Mouse (Mus musculus) hindbrain, embryonic 11.5 days (tissue): Measurements from ENCODE around the gene Ccdc175. TPM values are rescaled to one million over a fixed set of nuclear protein-coding genes. Genes with fewer than 3 reads are reported as not detected.

Source experiments
- ATAC-seq: fragments of 200-750 bp; cut with Nextera tagmentation; 2 replicates; pipeline ENCODE4 v1.8.0; 2017; ENCODE audit warnings: mild to moderate bottlenecking, moderate TSS enrichment, moderate library complexity; ENCODE audit not compliant: low FRiP score
- DNase-seq: peaks from one replicate; pipeline ENCODE4 v3.0.0-alpha.2; 2015; ENCODE audit warnings: low spot score
- H3K27ac ChIP-seq: fragments of 300-500 bp; sonication (generic); 2 replicates; pipeline ENCODE4 v1.5.1; 2014; ENCODE audit warnings: mild to moderate bottlenecking, low read depth, low read length
- H3K27me3 ChIP-seq: fragments of 300-500 bp; sonication (generic); 2 replicates; pipeline ENCODE4 v1.6.1; 2014; ENCODE audit warnings: mild to moderate bottlenecking, low read length, moderate library complexity, mixed read lengths; ENCODE audit not compliant: control insufficient read depth, insufficient read depth
- H3K36me3 ChIP-seq: fragments of 300-500 bp; sonication (generic); 2 replicates; pipeline ENCODE4 v1.6.1; 2014; ENCODE audit warnings: mild to moderate bottlenecking, low read length, moderate library complexity, mixed read lengths; ENCODE audit not compliant: control insufficient read depth, insufficient read depth
- H3K4me1 ChIP-seq: fragments of 300-500 bp; sonication (generic); replicated peaks from 2 replicates; pipeline ENCODE4 v1.6.1; 2014; ENCODE audit warnings: low read length, mixed read lengths; ENCODE audit not compliant: control insufficient read depth, insufficient read depth
- H3K4me2 ChIP-seq: fragments of 300-500 bp; sonication (generic); replicated peaks from 2 replicates; pipeline ENCODE4 v1.6.1; 2014; ENCODE audit warnings: mild to moderate bottlenecking, low read depth, low read length
- H3K4me3 ChIP-seq: fragments of 300-500 bp; sonication (generic); 2 replicates; pipeline ENCODE4 v1.5.1; 2014; ENCODE audit warnings: low read depth, low read length
- H3K9ac ChIP-seq: fragments of 300-500 bp; sonication (generic); 2 replicates; pipeline ENCODE4 v1.6.1; 2014; ENCODE audit warnings: low read depth, low read length
- H3K9me3 ChIP-seq: fragments of 300-500 bp; sonication (generic); 2 replicates; pipeline ENCODE4 v1.6.1; 2016; ENCODE audit warnings: low read length; ENCODE audit not compliant: control insufficient read depth
- WGBS: fragments of 180-500 bp; shearing (Covaris S2); extraction: QIAGEN DNeasy Blood & Tissue Kit; methylation state at CpG from one replicate; pipeline ENCODE4 v1.1.7; 2014; 5-methylcytosine and 5-hydroxymethylcytosine counted together
- polyA plus RNA-seq: library from polyadenylated mRNA; unstranded; fragments of >200 nt; fragmentation: Nextera tagmentation; extraction: Ambion mirVana; gene quantifications from 2 replicates; pipeline ENCODE4 v1.2.1, GENCODE M21; 2014

Gene Ccdc175
- polyA plus RNA-seq, 1 experiment from 2014 or later: not detected

- Histone ChIP-seq H3K27me3 (no peaks in the 10 kb centered on the region), H3K36me3 (peaks cover 3% of the 10 kb centered on the region), H3K4me3 (no peak overlapping the region), H3K4me2 (no peak overlapping the region), H3K9ac (no peak overlapping the region), H3K9me3 (no peaks in the 10 kb centered on the region), H3K4me1 (no peaks in the 10 kb centered on the region), H3K27ac (no peak overlapping the region)
- DNase-seq: no peak
- 66% methylated on average over 5 of the region's 5 CpGs for WGBS
- ATAC-seq: no peak
Measured at GRCm38 (mm10) chr12:72213554-72213953, 28.7 kb upstream of the Ccdc175 start.

- H3K9me3 ChIP-seq: no peaks in the 10 kb centered on the region
- WGBS: 89% methylated on average over 3 of the region's 3 CpGs
- no peak for ATAC-seq
Measured at GRCm38 (mm10) chr12:72200828-72201227, 16.0 kb upstream of the Ccdc175 start.

GRCm38 (mm10) chr12:72197925-72198486, 13.2 kb upstream of the Ccdc175 start:
- Histone ChIP-seq H3K9me3 (no peaks in the 10 kb centered on the region), H3K9ac (no peak overlapping the region), H3K4me2 (peak overlapping the region; percentile 19; the same call in 1 of the 2 replicates), H3K4me1 (no peaks in the 10 kb centered on the region; the same call in none of the 2 replicates), H3K36me3 (no peaks in the 10 kb centered on the region), H3K27me3 (no peaks in the 10 kb centered on the region), H3K27ac (no peak overlapping the region), H3K4me3 (no peak overlapping the region)
- DNase-seq (peak; percentile 67), ATAC-seq (peak; percentile 68; the same call in 1 of the 2 replicates)
- 50% methylated on average over 18 of the region's 18 CpGs for WGBS

More at GRCm38 (mm10) chr12:72200828-72201227, 16.0 kb upstream of the Ccdc175 start:
- no peaks in the 10 kb centered on the region for H3K36me3 ChIP-seq
- DNase-seq: no peak
- no peak overlapping the region for H3K4me3 ChIP-seq
- no peak overlapping the region for H3K27ac ChIP-seq
- no peaks in the 10 kb centered on the region for H3K27me3 ChIP-seq
- no peak overlapping the region for H3K4me2 ChIP-seq
- H3K9ac ChIP-seq: no peak overlapping the region
- H3K4me1 ChIP-seq: no peaks in the 10 kb centered on the region; the same call in none of the 2 replicates

GRCm38 (mm10) chr12:72197434-72197833, 12.6 kb upstream of the Ccdc175 start:
- H3K27me3 ChIP-seq: no peaks in the 10 kb centered on the region
- H3K4me2 ChIP-seq: no peak overlapping the region
- H3K9me3 ChIP-seq: no peaks in the 10 kb centered on the region
- no peak overlapping the region for H3K4me3 ChIP-seq
- no peaks in the 10 kb centered on the region for H3K36me3 ChIP-seq
- no peaks in the 10 kb centered on the region; the same call in none of the 2 replicates for H3K4me1 ChIP-seq
- no peak overlapping the region for H3K27ac ChIP-seq
- DNase-seq (no peak), ATAC-seq (no peak)
- H3K9ac ChIP-seq: no peak overlapping the region
- 68% methylated on average over 7 of the region's 7 CpGs for WGBS

GRCm38 (mm10) chr12:72179561-72179960, 5.3 kb downstream of the Ccdc175 start:
- H3K27me3 ChIP-seq: no peaks in the 10 kb centered on the region
- 85% methylated on average over 4 of the region's 4 CpGs for WGBS
- ATAC-seq: no peak
- H3K4me3 ChIP-seq: no peak overlapping the region
- no peaks in the 10 kb centered on the region for H3K9me3 ChIP-seq
- no peak overlapping the region for H3K9ac ChIP-seq
- no peak overlapping the region for H3K27ac ChIP-seq
- no peak for DNase-seq
- H3K4me1 ChIP-seq: no peaks in the 10 kb centered on the region
- no peak overlapping the region for H3K4me2 ChIP-seq
- no peaks in the 10 kb centered on the region for H3K36me3 ChIP-seq

- Histone ChIP-seq H3K27ac (no peak overlapping the region), H3K4me3 (no peak overlapping the region), H3K27me3 (no peaks in the 10 kb centered on the region), H3K36me3 (no peaks in the 10 kb centered on the region), H3K9ac (no peak overlapping the region), H3K4me1 (no peaks in the 10 kb centered on the region), H3K4me2 (no peak overlapping the region), H3K9me3 (no peaks in the 10 kb centered on the region)
- 87% methylated on average over 3 of the region's 3 CpGs for WGBS
- DNase-seq (no peak), ATAC-seq (no peak)
Measured at GRCm38 (mm10) chr12:72178322-72178721, 6.5 kb downstream of the Ccdc175 start.

DNA sequence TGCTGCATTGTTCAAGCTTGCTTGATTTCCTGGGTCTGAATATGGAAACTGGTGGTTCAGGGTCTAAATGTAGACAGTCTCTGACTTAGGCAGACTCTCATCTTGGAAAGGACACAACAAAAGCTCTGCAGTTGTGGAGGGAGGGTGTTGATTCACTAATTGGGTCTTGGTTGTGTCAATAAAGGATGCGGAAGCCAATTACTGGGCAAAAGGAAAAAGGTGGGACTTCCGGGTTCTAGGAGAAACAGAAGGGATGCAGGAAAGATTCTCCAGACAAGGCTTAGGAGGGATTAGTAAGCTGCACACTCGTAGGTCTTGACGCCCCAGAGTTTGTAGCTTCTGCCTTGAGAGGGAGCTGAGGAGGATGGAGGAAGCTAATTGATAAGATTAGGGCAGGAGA, 26.4 kb downstream of the Ccdc175 start:
- 89% methylated on average over 4 of the region's 4 CpGs for WGBS

GRCm38 (mm10) chr12:72150786-72151185, 34.0 kb downstream of the Ccdc175 start:
- H3K27ac ChIP-seq: no peak overlapping the region
- no peaks in the 10 kb centered on the region for H3K9me3 ChIP-seq
- H3K4me1 ChIP-seq: no peaks in the 10 kb centered on the region
- 58% methylated on average over 4 of the region's 4 CpGs for WGBS
- H3K27me3 ChIP-seq: no peaks in the 10 kb centered on the region
- H3K4me3 ChIP-seq: no peak overlapping the region
- no peaks in the 10 kb centered on the region for H3K36me3 ChIP-seq
- DNase-seq (peak; percentile 27), ATAC-seq (no peak)
- H3K4me2 ChIP-seq: no peak overlapping the region
- no peak overlapping the region for H3K9ac ChIP-seq

More for the DNA sequence above, 26.4 kb downstream of the Ccdc175 start:
- no peaks in the 10 kb centered on the region for H3K9me3 ChIP-seq
- no peak overlapping the region for H3K27ac ChIP-seq
- H3K9ac ChIP-seq: no peak overlapping the region
- no peak for ATAC-seq
- H3K27me3 ChIP-seq: no peaks in the 10 kb centered on the region
- H3K4me3 ChIP-seq: no peak overlapping the region
- no peaks in the 10 kb centered on the region for H3K4me1 ChIP-seq
- no peak overlapping the region for H3K4me2 ChIP-seq
- H3K36me3 ChIP-seq: no peaks in the 10 kb centered on the region
- DNase-seq: no peak

- Histone ChIP-seq H3K36me3 (no peaks in the 10 kb centered on the region), H3K4me1 (no peaks in the 10 kb centered on the region), H3K27ac (no peak overlapping the region), H3K4me2 (no peak overlapping the region), H3K4me3 (no peak overlapping the region), H3K27me3 (no peaks in the 10 kb centered on the region), H3K9me3 (no peaks in the 10 kb centered on the region), H3K9ac (no peak overlapping the region)
- no peak for ATAC-seq
- no peak for DNase-seq
- 94% methylated on average over 10 of the region's 10 CpGs for WGBS
Measured at GRCm38 (mm10) chr12:72129203-72129602, 55.6 kb downstream of the Ccdc175 start.
